Mouse (Mus musculus) neural tube, embryonic 13.5 days (tissue): ENCODE results near the gene Tsnax. TPM values are rescaled to one million over a fixed set of nuclear protein-coding genes. Genes with fewer than 3 reads are reported as not detected.

Source experiments
- ATAC-seq: fragments of 200-750 bp; cut with Nextera tagmentation; 2 replicates; pipeline ENCODE4 v1.8.0; 2017; ENCODE audit warnings: low read depth, mild to moderate bottlenecking, moderate TSS enrichment, moderate library complexity
- H3K27ac ChIP-seq: fragments of 300-500 bp; sonication (generic); replicated peaks from 2 replicates; pipeline ENCODE4 v1.5.1; 2015; ENCODE audit warnings: moderate library complexity, mild to moderate bottlenecking, inconsistent platforms
- H3K27me3 ChIP-seq: fragments of 300-500 bp; sonication (generic); 2 replicates; pipeline ENCODE4 v1.6.1; 2015; ENCODE audit warnings: mild to moderate bottlenecking, inconsistent platforms
- H3K36me3 ChIP-seq: fragments of 300-500 bp; sonication (generic); 2 replicates; pipeline ENCODE4 v1.6.1; 2015; ENCODE audit warnings: mild to moderate bottlenecking, inconsistent platforms
- H3K4me1 ChIP-seq: fragments of 300-500 bp; sonication (generic); replicated peaks from 2 replicates; pipeline ENCODE4 v1.6.1; 2015; ENCODE audit warnings: inconsistent platforms
- H3K4me2 ChIP-seq: fragments of 300-500 bp; sonication (generic); 2 replicates; pipeline ENCODE4 v1.6.1; 2015; ENCODE audit warnings: inconsistent platforms, mild to moderate bottlenecking, moderate library complexity
- H3K4me3 ChIP-seq: fragments of 300-500 bp; sonication (generic); 2 replicates; pipeline ENCODE4 v1.5.1; 2015; ENCODE audit warnings: mild to moderate bottlenecking, inconsistent platforms
- H3K9ac ChIP-seq: fragments of 300-500 bp; sonication (generic); 2 replicates; pipeline ENCODE4 v1.6.1; 2015; ENCODE audit warnings: moderate library complexity, mild to moderate bottlenecking, inconsistent platforms
- H3K9me3 ChIP-seq: fragments of 300-500 bp; sonication (generic); 2 replicates; pipeline ENCODE4 v1.6.1; 2016; ENCODE audit warnings: inconsistent platforms
- WGBS: fragments of 180-500 bp; shearing (Covaris S2); methylation state at CpG from one replicate; pipeline ENCODE4 v1.1.7; 2015; 5-methylcytosine and 5-hydroxymethylcytosine counted together
- polyA plus RNA-seq: library from polyadenylated mRNA; unstranded; fragments of >200 nt; fragmentation: Nextera tagmentation; extraction: Ambion mirVana; gene quantifications from 2 replicates; pipeline ENCODE4 v1.2.1, GENCODE M21; 2015

The Tsnax gene
- polyA plus RNA-seq, 1 experiment from 2014 or later, result 159 TPM

GRCm38 (mm10) chr8:124991668-124991926 is 21.2 kb upstream of the Tsnax start:
- no peak overlapping the region for H3K4me3 ChIP-seq
- ATAC-seq, result no peak
- no peak overlapping the region for H3K9ac ChIP-seq
- H3K36me3 ChIP-seq, result no peaks in the 10 kb centered on the region
- no peaks in the 10 kb centered on the region for H3K9me3 ChIP-seq
- no peak overlapping the region for H3K27ac ChIP-seq
- no peak overlapping the region for H3K4me2 ChIP-seq
- H3K27me3 ChIP-seq, result 0 out of 2 replicates have a peak, but pooled peaks cover 8% of the 10 kb centered on the region
- 33% methylated on average over 6 of the region's 6 CpGs for WGBS
- H3K4me1 ChIP-seq, result 0 out of 2 replicates have a peak, but pooled peaks cover 6% of the 10 kb centered on the region

- Histone ChIP-seq H3K4me1 (0 out of 2 replicates have a peak, but pooled peaks cover 6% of the 10 kb centered on the region), H3K4me2 (no peak overlapping the region), H3K36me3 (no peaks in the 10 kb centered on the region), H3K9me3 (no peaks in the 10 kb centered on the region), H3K9ac (no peak overlapping the region), H3K27me3 (0 out of 2 replicates have a peak, but pooled peaks cover 8% of the 10 kb centered on the region), H3K4me3 (no peak overlapping the region), H3K27ac (no peak overlapping the region)
- WGBS, result 77% methylated on average over 2 of the region's 2 CpGs
- ATAC-seq, result no peak
Observed at GRCm38 (mm10) chr8:124995776-124996175, 17.0 kb upstream of the Tsnax start.

- peaks cover 15% of the 10 kb centered on the region for H3K4me1 ChIP-seq
- H3K27ac ChIP-seq, result no peak overlapping the region
- H3K36me3 ChIP-seq, result peaks cover 61% of the 10 kb centered on the region
- WGBS, result 90% methylated on average over 8 of the region's 8 CpGs
- no peak for ATAC-seq
- no peak overlapping the region for H3K9ac ChIP-seq
- H3K9me3 ChIP-seq, result no peaks in the 10 kb centered on the region
- H3K27me3 ChIP-seq, result no peaks in the 10 kb centered on the region
- H3K4me2 ChIP-seq, result no peak overlapping the region
- no peak overlapping the region for H3K4me3 ChIP-seq
Observed at GRCm38 (mm10) chr8:125024085-125024484, 11.3 kb downstream of the Tsnax start.

GRCm38 (mm10) chr8:125027211-125027610 is 14.4 kb downstream of the Tsnax start:
- peaks cover 15% of the 10 kb centered on the region for H3K4me1 ChIP-seq
- H3K27me3 ChIP-seq, result no peaks in the 10 kb centered on the region
- H3K9ac ChIP-seq, result no peak overlapping the region
- no peak for ATAC-seq
- WGBS, result 62% methylated on average over 3 of the region's 3 CpGs
- H3K36me3 ChIP-seq, result peaks cover 83% of the 10 kb centered on the region
- no peaks in the 10 kb centered on the region for H3K9me3 ChIP-seq
- no peak overlapping the region for H3K4me3 ChIP-seq
- peak overlapping the region; percentile 64 for H3K27ac ChIP-seq
- no peak overlapping the region for H3K4me2 ChIP-seq

- Histone ChIP-seq H3K4me3 (no peak overlapping the region), H3K27me3 (no peaks in the 10 kb centered on the region), H3K4me1 (peaks cover 15% of the 10 kb centered on the region), H3K27ac (no peak overlapping the region), H3K4me2 (no peak overlapping the region), H3K36me3 (peaks cover 97% of the 10 kb centered on the region), H3K9me3 (no peaks in the 10 kb centered on the region), H3K9ac (no peak overlapping the region)
- 89% methylated on average over 5 of the region's 5 CpGs for WGBS
- no peak for ATAC-seq
Observed at GRCm38 (mm10) chr8:125028841-125029240, 16.0 kb downstream of the Tsnax start.

- H3K4me2 ChIP-seq, result no peak overlapping the region
- no peaks in the 10 kb centered on the region for H3K9me3 ChIP-seq
- peaks cover 87% of the 10 kb centered on the region for H3K36me3 ChIP-seq
- no peak overlapping the region for H3K27ac ChIP-seq
- no peak for ATAC-seq
- WGBS, result 81% methylated on average over 5 of the region's 5 CpGs
- no peak overlapping the region for H3K9ac ChIP-seq
- H3K4me3 ChIP-seq, result no peak overlapping the region
- H3K27me3 ChIP-seq, result no peaks in the 10 kb centered on the region
- H3K4me1 ChIP-seq, result peaks cover 15% of the 10 kb centered on the region
Observed at GRCm38 (mm10) chr8:125031276-125031675, 18.5 kb downstream of the Tsnax start.

- Histone ChIP-seq H3K27ac (peak overlapping the region; percentile 40), H3K4me3 (no peak overlapping the region), H3K27me3 (no peaks in the 10 kb centered on the region), H3K4me1 (no peaks in the 10 kb centered on the region), H3K9ac (no peak overlapping the region), H3K4me2 (no peak overlapping the region), H3K36me3 (peaks cover 88% of the 10 kb centered on the region), H3K9me3 (0 out of 2 replicates have a peak, but pooled peaks cover 2% of the 10 kb centered on the region)
- peak; percentile 43; the same call in 1 of the 2 replicates for ATAC-seq
- 27% methylated on average over 8 of the region's 8 CpGs for WGBS
Observed at GRCm38 (mm10) chr8:125034669-125035068, 21.9 kb downstream of the Tsnax start.

GRCm38 (mm10) chr8:125037081-125037480 is 24.3 kb downstream of the Tsnax start:
- Histone ChIP-seq H3K9ac (no peak overlapping the region), H3K27ac (no peak overlapping the region), H3K27me3 (no peaks in the 10 kb centered on the region), H3K36me3 (peaks cover 76% of the 10 kb centered on the region), H3K9me3 (0 out of 2 replicates have a peak, but pooled peaks cover 3% of the 10 kb centered on the region), H3K4me1 (no peaks in the 10 kb centered on the region), H3K4me3 (no peak overlapping the region), H3K4me2 (no peak overlapping the region)
- WGBS, result 82% methylated on average over 7 of the region's 7 CpGs
- ATAC-seq, result no peak

- Histone ChIP-seq H3K36me3 (peaks cover 59% of the 10 kb centered on the region), H3K9ac (no peak overlapping the region)
Observed at GRCm38 (mm10) chr8:125038731-125039130, 25.9 kb downstream of the Tsnax start.

GRCm38 (mm10) chr8:125040587-125041375 is 28.0 kb downstream of the Tsnax start:
- Histone ChIP-seq H3K27me3 (no peaks in the 10 kb centered on the region), H3K36me3 (peaks cover 52% of the 10 kb centered on the region), H3K4me2 (no peak overlapping the region), H3K9me3 (0 out of 2 replicates have a peak, but pooled peaks cover 3% of the 10 kb centered on the region), H3K4me1 (0 out of 2 replicates have a peak, but pooled peaks cover 5% of the 10 kb centered on the region), H3K27ac (no peak overlapping the region), H3K9ac (no peak overlapping the region), H3K4me3 (no peak overlapping the region)
- no peak for ATAC-seq
- 78% methylated on average over 15 of the region's 15 CpGs for WGBS

More at GRCm38 (mm10) chr8:125038731-125039130, 25.9 kb downstream of the Tsnax start:
- Histone ChIP-seq H3K27ac (no peak overlapping the region), H3K4me3 (no peak overlapping the region), H3K27me3 (no peaks in the 10 kb centered on the region), H3K4me1 (0 out of 2 replicates have a peak, but pooled peaks cover 5% of the 10 kb centered on the region), H3K9me3 (0 out of 2 replicates have a peak, but pooled peaks cover 3% of the 10 kb centered on the region), H3K4me2 (no peak overlapping the region)
- no peak for ATAC-seq
- WGBS, result 76% methylated on average over 15 of the region's 15 CpGs

GRCm38 (mm10) chr8:125041496-125041895 is 28.7 kb downstream of the Tsnax start:
- no peak for ATAC-seq
- H3K4me2 ChIP-seq, result no peak overlapping the region
- no peaks in the 10 kb centered on the region for H3K27me3 ChIP-seq
- 0 out of 2 replicates have a peak, but pooled peaks cover 5% of the 10 kb centered on the region for H3K4me1 ChIP-seq
- no peak overlapping the region for H3K9ac ChIP-seq
- no peak overlapping the region for H3K4me3 ChIP-seq
- 0 out of 2 replicates have a peak, but pooled peaks cover 3% of the 10 kb centered on the region for H3K9me3 ChIP-seq
- WGBS, result 70% methylated on average over 2 of the region's 2 CpGs
- peaks cover 45% of the 10 kb centered on the region for H3K36me3 ChIP-seq
- H3K27ac ChIP-seq, result no peak overlapping the region

GRCm38 (mm10) chr8:125043394-125043793 is 30.6 kb downstream of the Tsnax start:
- Histone ChIP-seq H3K9me3 (0 out of 2 replicates have a peak, but pooled peaks cover 3% of the 10 kb centered on the region), H3K4me1 (0 out of 2 replicates have a peak, but pooled peaks cover 5% of the 10 kb centered on the region), H3K4me2 (no peak overlapping the region), H3K27ac (no peak overlapping the region), H3K9ac (no peak overlapping the region), H3K36me3 (peaks cover 26% of the 10 kb centered on the region), H3K27me3 (no peaks in the 10 kb centered on the region), H3K4me3 (no peak overlapping the region)
- 77% methylated on average over 7 of the region's 7 CpGs for WGBS
- no peak for ATAC-seq
